Mouse (Mus musculus) cerebellum, adult 2 months (tissue): ENCODE results near the gene Tmie.

ENCODE experiments used
- CTCF ChIP-seq: fragments of 200-500 bp; IDR thresholded peaks from 2 replicates; pipeline ENCODE4 v1.5.1; 2011; ENCODE audit warnings: low read depth, mild to moderate bottlenecking, control low read depth, low read length, moderate library complexity, borderline replicate concordance; ENCODE audit not compliant: insufficient read depth
- POLR2A ChIP-seq: fragments of 200-500 bp; IDR thresholded peaks from 2 replicates; pipeline ENCODE4 v1.6.1; 2011; ENCODE audit warnings: low read length, control low read depth, borderline replicate concordance; ENCODE audit not compliant: insufficient read depth

DNA sequence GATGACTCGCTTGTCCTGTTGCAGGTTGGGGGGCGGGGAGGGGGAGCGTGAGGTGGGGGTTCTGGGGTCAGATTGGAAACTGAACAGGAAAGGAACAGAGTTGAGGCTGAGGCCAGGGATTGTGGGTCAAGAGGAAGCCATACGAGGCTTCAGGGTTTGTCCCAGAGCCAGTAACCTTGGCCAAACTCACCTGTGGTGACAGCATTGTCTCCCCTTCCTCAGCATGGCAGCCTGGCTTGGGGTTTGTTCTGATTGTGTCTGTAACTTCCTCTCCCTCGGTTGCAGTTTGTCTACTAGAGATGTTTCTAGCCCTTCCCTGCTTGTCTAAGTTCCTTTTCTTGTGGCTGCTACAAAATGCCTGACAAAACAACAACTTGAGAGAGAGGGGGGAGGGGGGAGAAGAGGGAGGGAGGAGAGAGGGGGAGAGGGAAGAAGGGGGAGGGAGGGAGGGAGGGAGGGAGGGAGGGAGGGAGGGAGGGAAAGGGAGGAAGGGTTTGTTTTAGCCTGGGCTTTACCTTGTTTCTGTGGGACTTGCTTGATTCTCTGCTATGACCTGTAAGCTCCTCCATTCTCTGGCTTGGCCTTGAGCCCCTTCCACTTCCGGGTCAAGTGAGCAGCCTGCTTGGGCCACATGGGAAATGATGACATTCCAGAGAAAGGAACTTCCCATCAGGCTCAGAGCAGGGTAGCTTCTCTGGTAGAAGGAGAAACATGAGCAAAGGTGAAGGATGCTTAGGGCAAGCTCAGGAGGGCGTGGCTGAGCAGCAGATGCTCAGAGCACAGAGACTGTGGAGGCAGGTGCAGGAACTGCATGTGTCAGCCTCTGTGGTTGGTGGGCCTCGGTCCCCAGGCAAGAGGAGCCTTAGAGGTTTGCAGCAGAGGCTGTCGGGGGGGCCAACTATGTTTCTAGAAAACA lies 7.7 kb upstream of the Tmie start:
- TF ChIP-seq POLR2A = no peak
- TF ChIP-seq CTCF = no peak
